Mouse (Mus musculus) forebrain, embryonic 14.5 days (tissue): ENCODE data around the gene Trip6. TPM values are rescaled to one million over a fixed set of nuclear protein-coding genes. Genes with fewer than 3 reads are reported as not detected.

Source experiments
- ATAC-seq: fragments of 200-750 bp; cut with Nextera tagmentation; 2 replicates; pipeline ENCODE4 v1.8.0; 2017; ENCODE audit warnings: mild to moderate bottlenecking, moderate library complexity
- DNase-seq: peaks from one replicate; pipeline ENCODE4 v3.0.0-alpha.2; 2015; ENCODE audit warnings: low spot score
- H3K27ac ChIP-seq: fragments of 300-500 bp; sonication (generic); 2 replicates; pipeline ENCODE4 v1.5.1; 2014; ENCODE audit warnings: low read depth, mild to moderate bottlenecking, control low read depth, low read length, moderate library complexity
- H3K27me3 ChIP-seq: fragments of 300-500 bp; sonication (generic); replicated peaks from 2 replicates; pipeline ENCODE4 v1.6.1; 2014; ENCODE audit warnings: low read length, control low read depth, mixed read lengths; ENCODE audit not compliant: control insufficient read depth, insufficient read depth
- H3K36me3 ChIP-seq: fragments of 300-500 bp; sonication (generic); 2 replicates; pipeline ENCODE4 v1.6.1; 2014; ENCODE audit warnings: low read length, control low read depth; ENCODE audit not compliant: control insufficient read depth, insufficient read depth
- H3K4me1 ChIP-seq: fragments of 300-500 bp; sonication (generic); 2 replicates; pipeline ENCODE4 v1.6.1; 2014; ENCODE audit warnings: antibody characterized with exemption, low read length, control low read depth; ENCODE audit not compliant: control insufficient read depth, insufficient read depth
- H3K4me2 ChIP-seq: fragments of 300-500 bp; sonication (generic); 2 replicates; pipeline ENCODE4 v1.6.1; 2014; ENCODE audit warnings: mild to moderate bottlenecking, control low read depth, low read length
- H3K4me3 ChIP-seq: fragments of 300-500 bp; sonication (generic); 2 replicates; pipeline ENCODE4 v1.5.1; 2014; ENCODE audit warnings: low read depth, low read length, control low read depth
- H3K9ac ChIP-seq: fragments of 300-500 bp; sonication (generic); 2 replicates; pipeline ENCODE4 v1.6.1; 2014; ENCODE audit warnings: mild to moderate bottlenecking, low read length, control low read depth, moderate library complexity
- H3K9me3 ChIP-seq: fragments of 300-500 bp; sonication (generic); replicated peaks from 2 replicates; pipeline ENCODE4 v1.6.1; 2016; ENCODE audit warnings: low read length, control low read depth, mixed read lengths; ENCODE audit not compliant: control insufficient read depth
- WGBS: fragments of 180-500 bp; shearing (Covaris S2); extraction: QIAGEN DNeasy Blood & Tissue Kit; methylation state at CpG from one replicate; pipeline ENCODE4 v1.1.7; 2014; 5-methylcytosine and 5-hydroxymethylcytosine counted together
- polyA plus RNA-seq: library from polyadenylated mRNA; unstranded; fragments of >200 nt; fragmentation: Nextera tagmentation; extraction: Ambion mirVana; gene quantifications from 2 replicates; pipeline ENCODE4 v1.2.1, GENCODE M21; 2014

Trip6 gene
- polyA plus RNA-seq, 1 experiment from 2014 or later = 18.4 TPM

DNA sequence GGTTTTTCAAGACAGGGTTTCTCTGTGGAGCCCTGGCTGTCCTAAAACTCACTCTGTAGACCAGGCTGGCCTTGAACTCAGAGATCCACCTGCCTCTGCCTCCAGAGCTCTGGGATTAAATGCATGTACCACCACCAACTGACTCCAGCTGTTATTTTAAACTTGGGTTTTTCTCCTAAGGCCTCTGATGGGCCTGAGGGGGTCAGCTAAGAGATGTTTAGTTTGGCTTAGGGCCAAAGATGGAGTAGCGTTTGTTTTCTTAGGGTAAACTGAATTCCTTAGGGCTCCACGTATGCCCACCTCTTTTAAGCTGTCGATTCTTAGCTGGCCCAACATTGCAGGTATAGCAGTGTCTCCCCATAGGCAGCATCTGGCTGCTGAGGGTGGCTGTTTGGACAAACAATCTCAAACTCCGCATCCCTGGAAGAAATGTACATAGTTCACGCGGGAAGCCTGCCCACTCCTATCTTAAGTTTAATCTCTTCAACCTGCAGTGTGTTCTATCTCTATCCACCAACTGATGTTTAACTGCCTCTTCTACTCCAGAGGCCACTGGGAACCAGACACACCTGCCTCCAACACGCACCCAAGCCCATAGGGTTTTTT, 28.3 kb upstream of the Trip6 start:
- no peak for ATAC-seq
- no peak overlapping the region for H3K9ac ChIP-seq
- no peak overlapping the region for H3K4me3 ChIP-seq
- no peaks in the 10 kb centered on the region for H3K9me3 ChIP-seq
- no peak overlapping the region for H3K4me2 ChIP-seq
- H3K27ac ChIP-seq = no peak overlapping the region
- 81% methylated on average over 7 of the region's 7 CpGs for WGBS
- no peaks in the 10 kb centered on the region for H3K36me3 ChIP-seq
- peaks cover 12% of the 10 kb centered on the region for H3K4me1 ChIP-seq
- no peak for DNase-seq
- 0 out of 2 replicates have a peak, but pooled peaks cover under 1% of the 10 kb centered on the region for H3K27me3 ChIP-seq

DNA sequence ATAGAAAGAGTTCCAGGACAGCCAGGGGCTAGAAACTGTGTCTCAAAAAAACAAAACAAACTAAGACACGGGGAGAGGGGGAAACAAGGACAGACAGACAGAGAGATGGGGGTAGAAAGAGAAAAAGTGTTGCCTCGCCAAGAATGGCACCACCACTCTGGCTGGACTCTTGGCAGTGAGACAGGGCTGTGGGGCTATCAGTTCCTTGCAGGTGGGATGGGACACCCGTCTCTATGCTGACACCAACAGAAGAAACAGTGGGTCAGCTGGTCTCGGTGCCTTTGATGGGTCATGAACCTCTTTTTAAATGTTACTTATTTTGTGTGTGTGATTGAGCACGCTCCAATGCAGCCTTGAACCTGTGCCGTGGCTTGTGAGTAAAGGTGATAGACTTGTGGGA, 26.0 kb upstream of the Trip6 start:
- no peak overlapping the region; the same call in 1 of the 2 replicates for H3K4me2 ChIP-seq
- no peaks in the 10 kb centered on the region for H3K27me3 ChIP-seq
- H3K36me3 ChIP-seq = no peaks in the 10 kb centered on the region
- H3K9ac ChIP-seq = no peak overlapping the region
- DNase-seq (no peak), ATAC-seq (no peak)
- H3K9me3 ChIP-seq = no peaks in the 10 kb centered on the region
- WGBS = 70% methylated on average over 6 of the region's 6 CpGs
- no peak overlapping the region for H3K27ac ChIP-seq
- H3K4me3 ChIP-seq = no peak overlapping the region
- H3K4me1 ChIP-seq = peaks cover 12% of the 10 kb centered on the region

DNA sequence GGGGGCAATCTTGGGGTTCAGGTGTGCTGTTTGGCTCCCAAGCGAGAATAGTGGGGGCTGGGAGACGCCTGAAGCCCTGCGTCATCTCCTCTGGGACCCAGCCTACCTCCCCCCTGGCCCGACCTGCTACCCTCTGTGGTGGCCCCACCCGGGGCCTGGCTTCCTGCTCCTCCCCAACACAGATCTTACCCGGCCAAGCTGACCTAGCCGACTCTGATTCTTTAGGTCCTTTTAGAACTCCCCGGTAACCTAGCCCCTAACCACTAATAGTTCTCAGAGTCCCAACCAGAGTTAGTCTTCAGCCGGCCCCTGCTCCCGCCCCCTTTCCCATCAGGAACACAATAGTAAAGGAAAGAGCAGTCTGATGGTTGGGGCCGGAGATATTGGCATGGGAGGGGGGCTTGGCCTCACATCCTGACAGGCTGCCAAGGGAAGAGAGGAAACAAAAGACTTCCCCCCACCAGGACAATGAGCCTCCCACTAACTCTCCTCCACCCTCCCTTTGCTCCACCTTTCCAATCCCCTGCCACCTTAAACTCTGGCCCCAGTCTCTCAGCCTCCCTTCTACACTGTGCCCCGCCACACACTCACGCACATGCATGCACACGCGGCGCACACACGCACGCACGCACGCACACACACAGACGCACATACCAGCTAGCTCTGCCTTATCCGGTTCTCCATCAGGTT, 25.2 kb upstream of the Trip6 start:
- no peaks in the 10 kb centered on the region for H3K9me3 ChIP-seq
- H3K27ac ChIP-seq = peak overlapping the region; percentile 67; the same call in 1 of the 2 replicates
- no peaks in the 10 kb centered on the region for H3K36me3 ChIP-seq
- H3K9ac ChIP-seq = peak overlapping the region; percentile 69
- ATAC-seq (peak; percentile 58), DNase-seq (peak; percentile 59)
- peak overlapping the region; percentile 34 for H3K4me3 ChIP-seq
- H3K4me1 ChIP-seq = peaks cover 12% of the 10 kb centered on the region
- H3K27me3 ChIP-seq = no peaks in the 10 kb centered on the region
- peak overlapping the region; percentile 77 for H3K4me2 ChIP-seq
- 4% methylated on average over 22 of the region's 22 CpGs for WGBS

DNA sequence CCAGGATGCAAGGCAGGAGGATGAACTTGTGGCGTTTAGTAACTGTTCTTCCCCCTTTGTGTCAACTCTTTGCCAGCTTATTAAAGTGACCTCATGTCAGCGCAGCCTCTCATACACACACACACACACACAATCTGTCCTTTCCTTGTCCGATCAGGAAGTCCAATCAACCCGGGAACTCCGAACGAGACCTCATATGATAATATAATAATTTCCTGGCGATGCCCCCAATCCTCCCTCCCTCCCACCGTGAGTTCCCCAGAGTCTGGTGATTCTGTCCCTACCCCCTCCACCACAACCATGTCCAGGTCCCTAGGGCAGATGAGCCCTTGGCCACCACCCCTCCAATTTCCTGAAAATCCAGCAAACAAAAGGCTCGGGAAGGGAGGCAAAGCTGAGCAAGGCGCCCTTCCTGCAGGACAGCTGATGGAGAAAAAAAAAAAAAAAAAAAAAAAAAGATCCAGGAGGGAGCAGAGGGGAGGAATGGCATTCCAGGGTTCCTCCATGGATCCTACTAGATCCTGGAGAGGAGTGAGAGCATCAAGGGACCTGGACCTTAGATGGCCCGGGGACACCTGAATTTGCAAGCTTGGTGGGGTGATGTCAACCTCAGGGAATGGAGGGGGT, 24.6 kb upstream of the Trip6 start:
- DNase-seq (no peak), ATAC-seq (peak; percentile 10; the same call in 1 of the 2 replicates)
- Histone ChIP-seq H3K4me3 (peak overlapping the region; percentile 34), H3K9me3 (no peaks in the 10 kb centered on the region), H3K36me3 (no peaks in the 10 kb centered on the region), H3K27ac (peak overlapping the region; percentile 67), H3K27me3 (no peaks in the 10 kb centered on the region), H3K4me1 (peaks cover 12% of the 10 kb centered on the region), H3K9ac (peak overlapping the region; percentile 69), H3K4me2 (peak overlapping the region; percentile 77)
- WGBS = 2% methylated on average over 11 of the region's 11 CpGs

DNA sequence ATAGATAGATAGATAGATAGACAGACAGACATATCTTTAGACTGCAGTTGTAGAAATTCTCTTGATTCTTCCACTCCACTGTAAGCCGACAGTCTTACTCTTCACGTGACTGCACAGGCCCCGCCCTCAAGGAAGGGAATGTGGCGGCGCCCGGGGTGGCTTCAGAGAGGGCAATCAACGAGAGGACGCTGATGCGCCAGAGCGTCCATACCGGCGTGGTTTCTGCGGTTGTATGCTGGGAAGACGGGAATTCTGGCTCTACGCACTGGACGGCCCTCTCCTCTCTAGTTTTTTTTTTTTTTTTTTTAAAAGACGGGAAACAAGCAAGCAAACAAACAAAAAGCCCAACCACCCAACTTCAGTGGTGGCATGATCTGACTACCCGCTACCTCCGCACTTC, 24.1 kb upstream of the Trip6 start:
- peak overlapping the region; percentile 67 for H3K27ac ChIP-seq
- WGBS = under 1% methylated on average over 19 of the region's 19 CpGs

DNA sequence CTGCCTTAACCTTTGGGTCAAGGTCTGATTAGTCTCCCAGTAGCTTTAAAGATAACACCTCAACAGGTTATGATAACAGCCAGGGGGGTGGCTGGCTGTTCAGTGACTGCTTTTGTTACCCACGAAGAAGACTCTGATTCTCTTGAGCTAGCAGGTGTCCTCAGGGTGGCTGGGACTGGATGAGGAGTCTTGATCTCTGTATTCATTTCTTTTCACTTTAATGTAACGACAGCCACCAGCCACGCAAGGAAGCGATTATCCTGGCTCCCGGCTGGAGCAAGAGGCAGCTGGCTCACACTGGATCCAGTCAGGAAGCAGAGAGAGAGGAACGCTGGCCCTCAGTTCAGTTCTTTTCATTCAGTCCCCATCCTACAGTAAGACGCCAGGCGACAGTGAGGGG, 23.0 kb upstream of the Trip6 start:
- Histone ChIP-seq H3K4me2 (no peak overlapping the region), H3K36me3 (no peaks in the 10 kb centered on the region), H3K4me1 (peaks cover 16% of the 10 kb centered on the region), H3K4me3 (no peak overlapping the region), H3K27me3 (no peaks in the 10 kb centered on the region), H3K9ac (no peak overlapping the region), H3K9me3 (no peaks in the 10 kb centered on the region), H3K27ac (no peak overlapping the region)
- DNase-seq (no peak), ATAC-seq (no peak)
- WGBS = 58% methylated on average over 8 of the region's 8 CpGs

More for the DNA sequence above, 24.1 kb upstream of the Trip6 start:
- peaks cover 12% of the 10 kb centered on the region for H3K4me1 ChIP-seq
- H3K4me3 ChIP-seq = peak overlapping the region; percentile 34
- H3K9me3 ChIP-seq = no peaks in the 10 kb centered on the region
- DNase-seq (peak; percentile 95), ATAC-seq (peak; percentile 81)
- no peaks in the 10 kb centered on the region for H3K36me3 ChIP-seq
- H3K9ac ChIP-seq = peak overlapping the region; percentile 69
- peak overlapping the region; percentile 77 for H3K4me2 ChIP-seq
- H3K27me3 ChIP-seq = no peaks in the 10 kb centered on the region

DNA sequence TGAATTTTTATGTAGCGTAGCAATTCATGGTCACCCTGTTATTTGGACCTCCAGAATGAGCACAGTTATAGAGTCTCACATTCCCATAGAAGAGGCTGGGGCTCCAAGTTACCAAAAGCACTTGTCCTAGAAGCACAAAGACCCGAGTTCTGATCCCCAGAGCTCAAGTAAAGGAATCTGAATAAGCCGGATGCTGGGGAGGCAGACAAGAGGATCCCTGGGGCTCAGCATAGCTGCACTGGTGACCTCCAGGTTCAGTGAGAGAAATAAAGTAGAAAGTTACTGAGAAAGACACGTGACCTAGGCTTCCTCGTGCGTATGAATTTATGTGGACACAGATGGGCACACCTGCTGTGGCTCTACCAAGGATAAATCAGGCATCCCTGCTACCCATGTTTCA, 20.9 kb upstream of the Trip6 start:
- Histone ChIP-seq H3K9ac (no peak overlapping the region), H3K27me3 (no peaks in the 10 kb centered on the region), H3K4me2 (no peak overlapping the region), H3K4me3 (no peak overlapping the region), H3K27ac (no peak overlapping the region), H3K9me3 (no peaks in the 10 kb centered on the region), H3K36me3 (no peaks in the 10 kb centered on the region), H3K4me1 (peaks cover 16% of the 10 kb centered on the region)
- ATAC-seq (no peak), DNase-seq (no peak)
- 71% methylated on average over 6 of the region's 6 CpGs for WGBS

DNA sequence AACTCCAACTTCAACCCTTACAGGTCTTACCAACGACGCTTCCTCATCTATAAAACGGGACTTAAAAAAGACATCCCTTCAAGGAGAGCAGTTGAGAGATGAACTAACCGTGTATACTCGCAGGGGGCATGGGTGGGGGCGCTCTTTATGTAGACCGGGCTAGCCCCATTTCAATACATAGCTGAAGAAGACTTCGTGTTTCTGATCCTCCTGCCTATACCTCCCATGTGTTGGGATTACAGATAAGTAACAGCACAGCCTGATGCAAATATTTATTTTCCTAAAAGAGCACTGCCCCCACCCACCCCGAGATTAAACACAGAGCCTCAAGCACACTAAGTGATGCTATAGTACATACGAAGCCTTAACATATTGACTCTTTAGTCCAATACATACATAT, 20.1 kb upstream of the Trip6 start:
- Histone ChIP-seq H3K27me3 (no peaks in the 10 kb centered on the region), H3K36me3 (no peaks in the 10 kb centered on the region), H3K4me1 (peaks cover 11% of the 10 kb centered on the region), H3K9me3 (no peaks in the 10 kb centered on the region), H3K4me3 (no peak overlapping the region), H3K27ac (no peak overlapping the region), H3K9ac (no peak overlapping the region), H3K4me2 (peak overlapping the region; percentile 95)
- ATAC-seq (no peak), DNase-seq (no peak)
- 64% methylated on average over 10 of the region's 10 CpGs for WGBS
